Mouse (Mus musculus): ENCODE data around the gene Notum. TPM values are rescaled to one million over a fixed set of nuclear protein-coding genes. Genes with fewer than 3 reads are reported as not detected.
"Not testable (repeated sequence)": the region's sequence is repeated elsewhere in the genome, so short reads cannot be mapped to it uniquely, and the experiment has no call there.

The Notum gene
- total and polyA plus RNA-seq, 2 experiments: 34.9 to 61.6 TPM

GRCm38 (mm10) chr11:120684660-120685059 lies 23.7 kb upstream of the Notum start:
- 30% methylated on average over 2 of the region's 2 CpGs for WGBS

GRCm38 (mm10) chr11:120684086-120684485 lies 23.1 kb upstream of the Notum start:
- H3K36me3 ChIP-seq (ENCODE audit: control insufficient read depth, insufficient read depth, low read length): peaks cover 13% of the 10 kb centered on the region; the same call in 1 of the 2 replicates
- peaks cover 62% of the 10 kb centered on the region for H3K4me1 ChIP-seq (ENCODE audit: control insufficient read depth, insufficient read depth, low read length)
- 0 out of 2 replicates have a peak overlapping the region, but pooled peaks have one; percentile 15 for H3K9ac ChIP-seq (ENCODE audit: low read depth, low read length)
- H3K4me3 ChIP-seq (ENCODE audit: insufficient read depth, low read depth, low read length): no peak overlapping the region
- peaks cover 28% of the 10 kb centered on the region; the same call in 1 of the 2 replicates for H3K79me2 ChIP-seq (ENCODE audit: control insufficient read depth, insufficient read depth, low read length)
- H3K27me3 ChIP-seq (ENCODE audit: control insufficient read depth, insufficient read depth, low read length): no peaks in the 10 kb centered on the region
- TF ChIP-seq POLR2A (IDR thresholded peaks at IDR 0.05; ENCODE audit: extremely low read depth, insufficient read depth, low read length): no peak
- no peak for TF ChIP-seq CTCF (IDR thresholded peaks at IDR 0.05; ENCODE audit: low read depth, low read length)
- peak overlapping the region; percentile 83 for H3K27ac ChIP-seq (replicated peaks; ENCODE audit: insufficient read depth, low read depth, low read length)
- WGBS: 54% methylated on average over 2 of the region's 2 CpGs
- DNase-seq (ENCODE audit: extremely low read depth, low read depth, low spot score): peak; percentile 49

More at GRCm38 (mm10) chr11:120684660-120685059, 23.7 kb upstream of the Notum start:
- Histone ChIP-seq H3K27ac (replicated peaks; ENCODE audit: insufficient read depth, low read depth, low read length) (peak overlapping the region; percentile 83), H3K4me1 (ENCODE audit: control insufficient read depth, insufficient read depth, low read length) (peaks cover 58% of the 10 kb centered on the region), H3K79me2 (ENCODE audit: control insufficient read depth, insufficient read depth, low read length) (peaks cover 28% of the 10 kb centered on the region; the same call in 1 of the 2 replicates), H3K27me3 (ENCODE audit: control insufficient read depth, insufficient read depth, low read length) (no peaks in the 10 kb centered on the region), H3K4me3 (ENCODE audit: insufficient read depth, low read depth, low read length) (no peak overlapping the region), H3K9ac (ENCODE audit: low read depth, low read length) (0 out of 2 replicates have a peak overlapping the region, but pooled peaks have one; percentile 22), H3K36me3 (ENCODE audit: control insufficient read depth, insufficient read depth, low read length) (peaks cover 13% of the 10 kb centered on the region; the same call in 1 of the 2 replicates)
- peak; percentile 75 for DNase-seq (ENCODE audit: extremely low read depth, low read depth, low spot score)
- TF ChIP-seq CTCF (IDR thresholded peaks at IDR 0.05; ENCODE audit: low read depth, low read length) (no peak), POLR2A (IDR thresholded peaks at IDR 0.05; ENCODE audit: extremely low read depth, insufficient read depth, low read length) (no peak)

- Histone ChIP-seq H3K4me1 (ENCODE audit: control insufficient read depth, insufficient read depth, low read length) (peaks cover 63% of the 10 kb centered on the region), H3K27me3 (ENCODE audit: control insufficient read depth, insufficient read depth, low read length) (no peaks in the 10 kb centered on the region), H3K27ac (replicated peaks; ENCODE audit: insufficient read depth, low read depth, low read length) (peak overlapping the region; percentile 83), H3K79me2 (ENCODE audit: control insufficient read depth, insufficient read depth, low read length) (peaks cover 23% of the 10 kb centered on the region; the same call in 1 of the 2 replicates), H3K36me3 (ENCODE audit: control insufficient read depth, insufficient read depth, low read length) (peaks cover 11% of the 10 kb centered on the region; the same call in 1 of the 2 replicates), H3K9ac (ENCODE audit: low read depth, low read length) (no peak overlapping the region), H3K4me3 (ENCODE audit: insufficient read depth, low read depth, low read length) (no peak overlapping the region)
- TF ChIP-seq POLR2A (IDR thresholded peaks at IDR 0.05; ENCODE audit: extremely low read depth, insufficient read depth, low read length) (no peak), CTCF (IDR thresholded peaks at IDR 0.05; ENCODE audit: low read depth, low read length) (no peak)
- peak; percentile 89 for DNase-seq (ENCODE audit: extremely low read depth, low read depth, low spot score)
- WGBS: 37% methylated on average over 3 of the region's 3 CpGs
Measured at GRCm38 (mm10) chr11:120683536-120683935, 22.6 kb upstream of the Notum start.

- Histone ChIP-seq H3K4me3 (ENCODE audit: insufficient read depth, low read depth, low read length) (no peak overlapping the region), H3K27me3 (ENCODE audit: control insufficient read depth, insufficient read depth, low read length) (no peaks in the 10 kb centered on the region), H3K36me3 (ENCODE audit: control insufficient read depth, insufficient read depth, low read length) (peaks cover 13% of the 10 kb centered on the region; the same call in 1 of the 2 replicates), H3K27ac (replicated peaks; ENCODE audit: insufficient read depth, low read depth, low read length) (0 out of 2 replicates have a peak overlapping the region, but pooled peaks have one; percentile 7), H3K4me1 (ENCODE audit: control insufficient read depth, insufficient read depth, low read length) (peaks cover 70% of the 10 kb centered on the region), H3K9ac (ENCODE audit: low read depth, low read length) (no peak overlapping the region), H3K79me2 (ENCODE audit: control insufficient read depth, insufficient read depth, low read length) (peaks cover 19% of the 10 kb centered on the region; the same call in 1 of the 2 replicates)
- 75% methylated on average over 5 of the region's 5 CpGs for WGBS
- TF ChIP-seq POLR2A (IDR thresholded peaks at IDR 0.05; ENCODE audit: extremely low read depth, insufficient read depth, low read length) (no peak), CTCF (IDR thresholded peaks at IDR 0.05; ENCODE audit: low read depth, low read length) (no peak)
- DNase-seq (ENCODE audit: extremely low read depth, low read depth, low spot score): no peak
Measured at GRCm38 (mm10) chr11:120682683-120683082, 21.7 kb upstream of the Notum start.

GRCm38 (mm10) chr11:120679909-120680308 lies 18.9 kb upstream of the Notum start:
- Histone ChIP-seq H3K9ac (ENCODE audit: low read depth, low read length) (peak overlapping the region; percentile 5; the same call in 1 of the 2 replicates), H3K27ac (replicated peaks; ENCODE audit: insufficient read depth, low read depth, low read length) (peak overlapping the region; percentile 72), H3K4me1 (ENCODE audit: control insufficient read depth, insufficient read depth, low read length) (peaks cover 66% of the 10 kb centered on the region), H3K4me3 (ENCODE audit: insufficient read depth, low read depth, low read length) (no peak overlapping the region), H3K36me3 (ENCODE audit: control insufficient read depth, insufficient read depth, low read length) (peaks cover 11% of the 10 kb centered on the region; the same call in 1 of the 2 replicates), H3K79me2 (ENCODE audit: control insufficient read depth, insufficient read depth, low read length) (peaks cover 14% of the 10 kb centered on the region; the same call in 1 of the 2 replicates), H3K27me3 (ENCODE audit: control insufficient read depth, insufficient read depth, low read length) (no peaks in the 10 kb centered on the region)
- peak; percentile 99 for DNase-seq (ENCODE audit: extremely low read depth, low read depth, low spot score)
- WGBS: 26% methylated on average over 3 of the region's 3 CpGs
- TF ChIP-seq POLR2A (IDR thresholded peaks at IDR 0.05; ENCODE audit: extremely low read depth, insufficient read depth, low read length): no peak
- peak; percentile 68 for TF ChIP-seq CTCF (IDR thresholded peaks at IDR 0.05; ENCODE audit: low read depth, low read length)

- peaks cover 52% of the 10 kb centered on the region for H3K4me1 ChIP-seq (ENCODE audit: control insufficient read depth, insufficient read depth, low read length)
- peak overlapping the region; percentile 73 for H3K27ac ChIP-seq (replicated peaks; ENCODE audit: insufficient read depth, low read depth, low read length)
- H3K79me2 ChIP-seq (ENCODE audit: control insufficient read depth, insufficient read depth, low read length): peaks cover 17% of the 10 kb centered on the region; the same call in 1 of the 2 replicates
- H3K9ac ChIP-seq (ENCODE audit: low read depth, low read length): peak overlapping the region; percentile 38; the same call in 1 of the 2 replicates
- H3K4me3 ChIP-seq (ENCODE audit: insufficient read depth, low read depth, low read length): no peak overlapping the region
- H3K27me3 ChIP-seq (ENCODE audit: control insufficient read depth, insufficient read depth, low read length): no peaks in the 10 kb centered on the region
- DNase-seq (ENCODE audit: extremely low read depth, low read depth, low spot score): peak; percentile 93
- peaks cover 8% of the 10 kb centered on the region; the same call in 1 of the 2 replicates for H3K36me3 ChIP-seq (ENCODE audit: control insufficient read depth, insufficient read depth, low read length)
- 40% methylated on average over 4 of the region's 4 CpGs for WGBS
- TF ChIP-seq POLR2A (IDR thresholded peaks at IDR 0.05; ENCODE audit: extremely low read depth, insufficient read depth, low read length) (no peak), CTCF (IDR thresholded peaks at IDR 0.05; ENCODE audit: low read depth, low read length) (no peak)
Measured at GRCm38 (mm10) chr11:120676951-120677350, 16.0 kb upstream of the Notum start.

- H3K27me3 ChIP-seq (ENCODE audit: control insufficient read depth, insufficient read depth, low read length); DNase-seq (ENCODE audit: extremely low read depth, low read depth, low spot score); H3K9ac ChIP-seq (ENCODE audit: low read depth, low read length); H3K36me3 ChIP-seq (ENCODE audit: control insufficient read depth, insufficient read depth, low read length); H3K4me3 ChIP-seq (ENCODE audit: insufficient read depth, low read depth, low read length): not testable (repeated sequence)
- H3K27ac ChIP-seq (replicated peaks; ENCODE audit: insufficient read depth, low read depth, low read length): peak overlapping the region; percentile 59; the same call in 1 of the 2 replicates
- peaks cover 17% of the 10 kb centered on the region; the same call in 1 of the 2 replicates for H3K79me2 ChIP-seq (ENCODE audit: control insufficient read depth, insufficient read depth, low read length)
- peaks cover 50% of the 10 kb centered on the region for H3K4me1 ChIP-seq (ENCODE audit: control insufficient read depth, insufficient read depth, low read length)
- WGBS: 74% methylated on average over 5 of the region's 5 CpGs
Measured at GRCm38 (mm10) chr11:120675875-120676274, 14.9 kb upstream of the Notum start.
